Mouse (Mus musculus) embryonic facial prominence, embryonic 10.5 days (tissue): ENCODE data around the gene Snx14. TPM values are rescaled to one million over a fixed set of nuclear protein-coding genes. Genes with fewer than 3 reads are reported as not detected.

ENCODE experiments used
- DNase-seq: peaks from one replicate; pipeline ENCODE4 v3.0.0-alpha.2; 2017; ENCODE audit warnings: low spot score
- H3K27ac ChIP-seq: fragments of 300-500 bp; sonication (generic); replicated peaks from 2 replicates; pipeline ENCODE4 v1.5.1; 2016; ENCODE audit warnings: mild to moderate bottlenecking
- H3K27me3 ChIP-seq: fragments of 300-500 bp; sonication (generic); replicated peaks from 2 replicates; pipeline ENCODE4 v1.6.1; 2016; ENCODE audit warnings: low read depth, mild to moderate bottlenecking; ENCODE audit not compliant: poor library complexity, severe bottlenecking
- H3K36me3 ChIP-seq: fragments of 300-500 bp; sonication (generic); replicated peaks from 2 replicates; pipeline ENCODE4 v1.6.1; 2016; ENCODE audit warnings: mild to moderate bottlenecking, moderate library complexity
- H3K4me1 ChIP-seq: fragments of 300-500 bp; sonication (generic); 2 replicates; pipeline ENCODE4 v1.6.1; 2016
- H3K4me3 ChIP-seq: fragments of 300-500 bp; sonication (generic); 2 replicates; pipeline ENCODE4 v1.5.1; 2016; ENCODE audit warnings: mild to moderate bottlenecking, moderate library complexity
- H3K9me3 ChIP-seq: fragments of 300-500 bp; sonication (generic); 2 replicates; pipeline ENCODE4 v1.6.1; 2016; ENCODE audit warnings: mild to moderate bottlenecking
- WGBS: fragments of 180-500 bp; shearing (Covaris S2); methylation state at CpG from one replicate; pipeline ENCODE4 v1.1.7; 2016; 5-methylcytosine and 5-hydroxymethylcytosine counted together
- polyA plus RNA-seq: library from polyadenylated mRNA; unstranded; fragments of >200 nt; fragmentation: Nextera tagmentation; extraction: Ambion mirVana; gene quantifications from 2 replicates; pipeline ENCODE4 v1.2.1, GENCODE M21; 2016

Snx14 gene
- polyA plus RNA-seq, 1 experiment from 2014 or later: 17.9 TPM

GRCm38 (mm10) chr9:88357173-88357572, 81.6 kb downstream of the Snx14 start:
- peaks cover 4% of the 10 kb centered on the region; the same call in 1 of the 2 replicates for H3K4me1 ChIP-seq
- no peaks in the 10 kb centered on the region for H3K9me3 ChIP-seq
- no peak overlapping the region for H3K4me3 ChIP-seq
- no peak overlapping the region for H3K27ac ChIP-seq
- no peaks in the 10 kb centered on the region for H3K36me3 ChIP-seq
- 77% methylated on average over 3 of the region's 3 CpGs for WGBS
- DNase-seq: no peak
- no peaks in the 10 kb centered on the region for H3K27me3 ChIP-seq

GRCm38 (mm10) chr9:88353459-88353858, 85.3 kb downstream of the Snx14 start:
- DNase-seq: no peak
- Histone ChIP-seq H3K4me3 (no peak overlapping the region), H3K36me3 (no peaks in the 10 kb centered on the region), H3K9me3 (no peaks in the 10 kb centered on the region), H3K27me3 (no peaks in the 10 kb centered on the region), H3K4me1 (0 out of 2 replicates have a peak, but pooled peaks cover 4% of the 10 kb centered on the region), H3K27ac (no peak overlapping the region)
- WGBS: 91% methylated on average over 7 of the region's 7 CpGs

- WGBS: 65% methylated on average over 6 of the region's 6 CpGs
- no peaks in the 10 kb centered on the region for H3K36me3 ChIP-seq
Observed at GRCm38 (mm10) chr9:88352741-88353140, 86.0 kb downstream of the Snx14 start.

GRCm38 (mm10) chr9:88351163-88351562, 87.6 kb downstream of the Snx14 start:
- no peaks in the 10 kb centered on the region for H3K27me3 ChIP-seq
- no peak overlapping the region for H3K4me3 ChIP-seq
- H3K36me3 ChIP-seq: no peaks in the 10 kb centered on the region
- H3K4me1 ChIP-seq: peaks cover 11% of the 10 kb centered on the region; the same call in 1 of the 2 replicates
- DNase-seq: no peak
- 74% methylated on average over 3 of the region's 3 CpGs for WGBS
- H3K9me3 ChIP-seq: no peaks in the 10 kb centered on the region
- no peak overlapping the region for H3K27ac ChIP-seq

More at GRCm38 (mm10) chr9:88352741-88353140, 86.0 kb downstream of the Snx14 start:
- Histone ChIP-seq H3K4me1 (0 out of 2 replicates have a peak, but pooled peaks cover 4% of the 10 kb centered on the region), H3K4me3 (no peak overlapping the region), H3K9me3 (no peaks in the 10 kb centered on the region), H3K27ac (no peak overlapping the region), H3K27me3 (no peaks in the 10 kb centered on the region)
- DNase-seq: no peak

GRCm38 (mm10) chr9:88350317-88350716, 88.4 kb downstream of the Snx14 start:
- 79% methylated on average over 1 of the region's 1 CpGs for whole genome bisulfite sequencing
- no peak overlapping the region for H3K4me3 ChIP-seq

GRCm38 (mm10) chr9:88348623-88349022, 90.1 kb downstream of the Snx14 start:
- H3K27ac ChIP-seq: no peak overlapping the region
- WGBS: 93% methylated on average over 6 of the region's 6 CpGs
- no peak for DNase-seq
- H3K4me1 ChIP-seq: peaks cover 11% of the 10 kb centered on the region; the same call in 1 of the 2 replicates
- no peaks in the 10 kb centered on the region for H3K27me3 ChIP-seq
- H3K36me3 ChIP-seq: no peaks in the 10 kb centered on the region
- H3K4me3 ChIP-seq: no peak overlapping the region
- no peaks in the 10 kb centered on the region for H3K9me3 ChIP-seq

More at GRCm38 (mm10) chr9:88350317-88350716, 88.4 kb downstream of the Snx14 start:
- H3K4me1 ChIP-seq: peaks cover 11% of the 10 kb centered on the region; the same call in 1 of the 2 replicates
- no peaks in the 10 kb centered on the region for H3K9me3 ChIP-seq
- no peaks in the 10 kb centered on the region for H3K27me3 ChIP-seq
- no peaks in the 10 kb centered on the region for H3K36me3 ChIP-seq
- H3K27ac ChIP-seq: no peak overlapping the region
- DNase-seq: no peak

GRCm38 (mm10) chr9:88346857-88347256, 91.9 kb downstream of the Snx14 start:
- DNase-seq: no peak
- Histone ChIP-seq H3K27me3 (no peaks in the 10 kb centered on the region), H3K4me3 (no peak overlapping the region), H3K9me3 (no peaks in the 10 kb centered on the region), H3K27ac (no peak overlapping the region), H3K4me1 (peaks cover 6% of the 10 kb centered on the region; the same call in 1 of the 2 replicates), H3K36me3 (no peaks in the 10 kb centered on the region)
- WGBS: 72% methylated on average over 5 of the region's 5 CpGs

GRCm38 (mm10) chr9:88344424-88344823, 94.3 kb downstream of the Snx14 start:
- peaks cover 6% of the 10 kb centered on the region; the same call in 1 of the 2 replicates for H3K4me1 ChIP-seq
- no peaks in the 10 kb centered on the region for H3K9me3 ChIP-seq
- no peaks in the 10 kb centered on the region for H3K27me3 ChIP-seq
- H3K36me3 ChIP-seq: no peaks in the 10 kb centered on the region
- 90% methylated on average over 2 of the region's 2 CpGs for WGBS
- no peak for DNase-seq
- no peak overlapping the region for H3K27ac ChIP-seq
- H3K4me3 ChIP-seq: no peak overlapping the region

- DNase-seq: no peak
- Histone ChIP-seq H3K4me1 (peaks cover 6% of the 10 kb centered on the region; the same call in 1 of the 2 replicates), H3K27me3 (no peaks in the 10 kb centered on the region), H3K27ac (no peak overlapping the region), H3K9me3 (no peaks in the 10 kb centered on the region), H3K36me3 (no peaks in the 10 kb centered on the region), H3K4me3 (no peak overlapping the region)
- WGBS: 88% methylated on average over 3 of the region's 3 CpGs
Observed at GRCm38 (mm10) chr9:88342701-88343100, 96.1 kb downstream of the Snx14 start.

- Histone ChIP-seq H3K4me1 (peaks cover 4% of the 10 kb centered on the region; the same call in 1 of the 2 replicates), H3K9me3 (no peaks in the 10 kb centered on the region), H3K36me3 (no peaks in the 10 kb centered on the region), H3K27me3 (no peaks in the 10 kb centered on the region), H3K4me3 (no peak overlapping the region), H3K27ac (no peak overlapping the region)
- no peak for DNase-seq
- WGBS: 78% methylated on average over 7 of the region's 7 CpGs
Observed at GRCm38 (mm10) chr9:88342241-88342640, 96.5 kb downstream of the Snx14 start.

- Histone ChIP-seq H3K27me3 (no peaks in the 10 kb centered on the region), H3K9me3 (no peaks in the 10 kb centered on the region), H3K27ac (no peak overlapping the region), H3K4me1 (no peaks in the 10 kb centered on the region), H3K36me3 (no peaks in the 10 kb centered on the region), H3K4me3 (no peak overlapping the region)
- 85% methylated on average over 3 of the region's 3 CpGs for WGBS
- DNase-seq: no peak
Observed at GRCm38 (mm10) chr9:88340819-88341218, 97.9 kb downstream of the Snx14 start.

- peaks cover 8% of the 10 kb centered on the region; the same call in 1 of the 2 replicates for H3K4me1 ChIP-seq
- H3K4me3 ChIP-seq: no peak overlapping the region
- no peaks in the 10 kb centered on the region for H3K36me3 ChIP-seq
- peaks cover 17% of the 10 kb centered on the region for H3K27me3 ChIP-seq
- H3K9me3 ChIP-seq: no peaks in the 10 kb centered on the region
- WGBS: 82% methylated on average over 1 of the region's 2 CpGs
- no peak overlapping the region for H3K27ac ChIP-seq
- DNase-seq: no peak
Observed at GRCm38 (mm10) chr9:88335839-88336238, 102.9 kb downstream of the Snx14 start.

- Histone ChIP-seq H3K27ac (no peak overlapping the region), H3K36me3 (no peaks in the 10 kb centered on the region), H3K9me3 (no peaks in the 10 kb centered on the region), H3K27me3 (peaks cover 50% of the 10 kb centered on the region), H3K4me1 (peaks cover 17% of the 10 kb centered on the region), H3K4me3 (no peak overlapping the region)
- WGBS: 16% methylated on average over 3 of the region's 3 CpGs
- no peak for DNase-seq
Observed at GRCm38 (mm10) chr9:88332447-88332846, 106.3 kb downstream of the Snx14 start.
